Mouse (Mus musculus) CH12.LX (cell line): ENCODE measurements at regions not wholly inside any gene's neighbourhood (a gene's known extent, or its start where the extent isn't known, plus 50 kb on each side); places are given as distances from the start of the nearest gene placed in this dataset.

Experiments
- DNase-seq: peaks from one replicate; pipeline ENCODE4 v3.0.0-alpha.2; 2013; ENCODE audit errors: extremely low read depth
- H3K27ac ChIP-seq: 2 replicates; pipeline ENCODE4 v1.5.1; 2012; ENCODE audit warnings: low read depth, mild to moderate bottlenecking, control low read depth, moderate library complexity; ENCODE audit not compliant: insufficient read depth
- H3K27me3 ChIP-seq: replicated peaks from 2 replicates; pipeline ENCODE3; 2012; ENCODE audit warnings: inconsistent platforms
- H3K36me3 ChIP-seq, 2 experiments: replicated peaks in 1 of 2; 2 replicates each; pipeline versions ENCODE3 to v1.6.1; 2012; ENCODE audit warnings: inconsistent platforms in 1 of 2, low read length in 1 of 2, mild to moderate bottlenecking in 1 of 2, mixed read lengths in 1 of 2, moderate library complexity in 1 of 2; ENCODE audit not compliant: control insufficient read depth in 1 of 2, insufficient read depth in 1 of 2
- H3K4me1 ChIP-seq, 2 experiments: 2 replicates each; pipeline ENCODE4 v1.6.1; 2012; ENCODE audit warnings: inconsistent platforms in 1 of 2, moderate library complexity in 1 of 2; ENCODE audit not compliant: insufficient read depth in 2 of 2, control insufficient read depth in 1 of 2
- H3K4me2 ChIP-seq: 2 replicates; pipeline ENCODE4 v1.6.1; 2012; ENCODE audit warnings: low read depth, mild to moderate bottlenecking, control low read depth; ENCODE audit not compliant: poor library complexity, insufficient read depth, severe bottlenecking
- H3K4me3 ChIP-seq, 3 experiments: fragments of 150-350 bp in 1 of 3; sonication (generic) in 1 of 3; replicated peaks in 1 of 3; 2 replicates each; pipeline versions ENCODE3 to v1.5.1; 2011 to 2012; ENCODE audit warnings: low read depth in 2 of 3, low read length in 2 of 3, mild to moderate bottlenecking in 2 of 3, moderate library complexity in 2 of 3, control low read depth in 1 of 3, improper control_type of control experiment in 1 of 3, inconsistent platforms in 1 of 3, mixed read lengths in 1 of 3; ENCODE audit not compliant: poor library complexity in 1 of 3
- H3K79me2 ChIP-seq: replicated peaks from 2 replicates; pipeline ENCODE4 v1.6.1; 2012; ENCODE audit warnings: mild to moderate bottlenecking, moderate library complexity; ENCODE audit not compliant: control insufficient read depth, poor library complexity, insufficient read depth, severe bottlenecking; ENCODE audit errors: extremely low read depth
- H3K9ac ChIP-seq: 2 replicates; pipeline ENCODE4 v1.6.1; 2012; ENCODE audit warnings: low read depth, mild to moderate bottlenecking, control low read depth, moderate library complexity; ENCODE audit not compliant: insufficient read depth
- H3K9me3 ChIP-seq: replicated peaks from 2 replicates; pipeline ENCODE3; 2012; ENCODE audit warnings: low read length, inconsistent platforms, mixed read lengths
- BHLHE40 ChIP-seq: IDR thresholded peaks from 2 replicates; pipeline ENCODE4 v1.6.1; 2011; ENCODE audit warnings: mild to moderate bottlenecking, low read depth, low read length, improper control_type of control experiment
- CHD2 ChIP-seq: IDR thresholded peaks from 2 replicates; pipeline ENCODE4 v1.6.1; 2011; ENCODE audit warnings: low read length, improper control_type of control experiment
- CTCF ChIP-seq, 2 experiments: IDR thresholded peaks in 1 of 2; conservative IDR thresholded peaks in 1 of 2; 2 replicates each; pipeline ENCODE4 v1.5.1; 2011 to 2012; ENCODE audit warnings: low read depth in 2 of 2, low read length in 2 of 2, improper control_type of control experiment in 1 of 2, inconsistent platforms in 1 of 2, mild to moderate bottlenecking in 1 of 2, moderate library complexity in 1 of 2
- GABPA ChIP-seq: IDR thresholded peaks from 2 replicates; pipeline ENCODE4 v1.6.1; 2012; ENCODE audit warnings: low read depth, low read length, improper control_type of control experiment, inconsistent platforms; ENCODE audit not compliant: insufficient replicate concordance
- KAT2A ChIP-seq: IDR thresholded peaks from 2 replicates; pipeline ENCODE4 v1.6.1; 2012; ENCODE audit warnings: low read length, improper control_type of control experiment, inconsistent platforms; ENCODE audit not compliant: insufficient replicate concordance
- MAX ChIP-seq: IDR thresholded peaks from 2 replicates; pipeline ENCODE4 v1.6.1; 2011; ENCODE audit warnings: low read length, improper control_type of control experiment
- MEF2A ChIP-seq: IDR thresholded peaks from 2 replicates; pipeline ENCODE4 v1.6.1; 2014; ENCODE audit warnings: low read depth, mild to moderate bottlenecking, inconsistent platforms, low read length, improper control_type of control experiment, borderline replicate concordance
- NELFE ChIP-seq: IDR thresholded peaks from 2 replicates; pipeline ENCODE4 v1.6.1; 2011; ENCODE audit warnings: low read depth, low read length, improper control_type of control experiment
- NRF1 ChIP-seq: IDR thresholded peaks from 2 replicates; pipeline ENCODE4 v1.6.1; 2014; ENCODE audit warnings: low read depth, mild to moderate bottlenecking, inconsistent platforms, low read length, improper control_type of control experiment, moderate library complexity
- POLR2A ChIP-seq: IDR thresholded peaks from 2 replicates; pipeline ENCODE4 v1.6.1; 2011; ENCODE audit warnings: low read depth, mild to moderate bottlenecking, improper control_type of control experiment, low read length
- SIN3A ChIP-seq: IDR thresholded peaks from 2 replicates; pipeline ENCODE4 v1.6.1; 2012; ENCODE audit warnings: low read length, improper control_type of control experiment, inconsistent platforms
- SMC3 ChIP-seq: IDR thresholded peaks from 2 replicates; pipeline ENCODE4 v1.6.1; 2011; ENCODE audit warnings: low read depth, low read length, improper control_type of control experiment
- TBP ChIP-seq: conservative IDR thresholded peaks from 2 replicates; pipeline ENCODE4 v1.6.1; 2011; ENCODE audit warnings: low read depth, low read length, improper control_type of control experiment
- TCF12 ChIP-seq: IDR thresholded peaks from 2 replicates; pipeline ENCODE4 v1.6.1; 2014; ENCODE audit warnings: low read depth, mild to moderate bottlenecking, inconsistent platforms, low read length, improper control_type of control experiment
- USF2 ChIP-seq: conservative IDR thresholded peaks from 2 replicates; pipeline ENCODE4 v1.6.1; 2011; ENCODE audit warnings: low read depth, low read length, improper control_type of control experiment
- dilution Hi-C: fragments of 300-500 bp; cut with MboI; formaldehyde crosslinking; loops from 2 replicates; pipeline ENCODE4 v1.14.3; 2020; ENCODE audit warnings: low sequenced_read_pairs; ENCODE audit not compliant: extremely low pct_unique_long_range_greater_than_20kb, extremely low pct_ligation_motif_present
- in situ Hi-C: fragments of 300-500 bp; cut with MboI; formaldehyde crosslinking; loops from 3 replicates; pipeline ENCODE4 v1.14.3; 2019; ENCODE audit warnings: low sequenced_read_pairs, low pct_ligation_motif_present, low pct_unique_long_range_greater_than_20kb, mixed read lengths

GRCm38 (mm10) chr8:115618049-115618760 is 89.4 kb downstream of the Maf start:
- no peak overlapping the region for H3K4me3 ChIP-seq
- dilution Hi-C loops = no loop called here

GRCm38 (mm10) chr8:115616871-115617605 is 90.6 kb downstream of the Maf start:
- DNase-seq = no peak
- dilution Hi-C loops (no loop called here), in situ Hi-C loops (no loop called here)
- Histone ChIP-seq H3K9ac (no peak overlapping the region), H3K9me3 (no peaks in the 10 kb centered on the region), H3K27ac (no peak overlapping the region), H3K4me3 (no peak overlapping the region), H3K4me2 (no peak overlapping the region), H3K36me3 (no peaks in the 10 kb centered on the region), H3K79me2 (no peaks in the 10 kb centered on the region), H3K27me3 (peaks cover 84% of the 10 kb centered on the region), H3K4me1 (no peaks in the 10 kb centered on the region)
- TF ChIP-seq SMC3 (no peak), KAT2A (no peak), MAX (no peak), NRF1 (no peak), TBP (no peak), MEF2A (no peak), USF2 (no peak)

More at GRCm38 (mm10) chr8:115618049-115618760, 89.4 kb downstream of the Maf start:
- no peak overlapping the region for H3K4me2 ChIP-seq
- H3K9me3 ChIP-seq = no peaks in the 10 kb centered on the region
- no peak overlapping the region for H3K9ac ChIP-seq
- H3K36me3 ChIP-seq = no peaks in the 10 kb centered on the region
- no peaks in the 10 kb centered on the region for H3K4me1 ChIP-seq
- H3K79me2 ChIP-seq = no peaks in the 10 kb centered on the region
- in situ Hi-C loops = no loop called here
- TF ChIP-seq CHD2 (no peak), NRF1 (no peak), GABPA (no peak), TCF12 (no peak), CTCF (conservative IDR thresholded peaks at IDR 0.05 in 1 of 2, IDR thresholded peaks at IDR 0.05 in 1 of 2; ENCODE audit: low read depth in 2 of 2, low read length in 2 of 2) (no peak), USF2 (no peak), POLR2A (no peak), NELFE (no peak), BHLHE40 (no peak), SIN3A (no peak)
- no peak for DNase-seq
- no peak overlapping the region for H3K27ac ChIP-seq
- peaks cover 78% of the 10 kb centered on the region for H3K27me3 ChIP-seq
